Mouse (Mus musculus) naive thymus-derived CD4-positive, alpha-beta T cell, adult 2 months (primary cell): ENCODE results near the gene Nup93.

ENCODE experiments used
- DNase-seq: peaks from one replicate; pipeline ENCODE4 v3.0.0-alpha.2; 2011; ENCODE audit warnings: low read depth

Nup93 gene

GRCm38 (mm10) chr8:94266344-94267191, 52.2 kb downstream of the Nup93 start:
- no peak for DNase-seq

- no peak for DNase-seq
Measured at GRCm38 (mm10) chr8:94268359-94268890, 54.1 kb downstream of the Nup93 start.

- DNase-seq = no peak
Measured at GRCm38 (mm10) chr8:94270309-94270708, 55.9 kb downstream of the Nup93 start.

DNA sequence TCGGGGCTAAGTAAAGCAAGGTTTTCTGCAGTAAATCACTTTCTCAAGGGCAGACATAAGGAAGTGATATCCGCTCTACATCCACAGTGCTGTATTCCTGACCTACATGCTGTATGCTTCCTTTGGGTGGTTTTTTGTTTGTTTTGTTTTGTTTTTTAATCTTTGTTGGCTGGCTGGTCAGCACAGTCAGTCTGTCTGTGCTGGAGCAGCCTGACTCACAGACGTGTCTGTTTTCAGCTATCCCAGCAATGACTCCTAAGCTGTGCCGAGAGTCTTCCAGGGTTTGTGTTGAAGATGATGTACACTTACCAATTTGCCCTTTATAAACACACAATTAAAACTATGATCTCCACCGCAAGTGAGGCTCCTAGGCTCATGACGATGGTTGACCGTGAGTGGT, 56.7 kb downstream of the Nup93 start:
- DNase-seq = no peak

- no peak for DNase-seq
Measured at GRCm38 (mm10) chr8:94272612-94273011, 58.2 kb downstream of the Nup93 start.

GRCm38 (mm10) chr8:94273289-94273850, 59.0 kb downstream of the Nup93 start:
- no peak for DNase-seq

DNA sequence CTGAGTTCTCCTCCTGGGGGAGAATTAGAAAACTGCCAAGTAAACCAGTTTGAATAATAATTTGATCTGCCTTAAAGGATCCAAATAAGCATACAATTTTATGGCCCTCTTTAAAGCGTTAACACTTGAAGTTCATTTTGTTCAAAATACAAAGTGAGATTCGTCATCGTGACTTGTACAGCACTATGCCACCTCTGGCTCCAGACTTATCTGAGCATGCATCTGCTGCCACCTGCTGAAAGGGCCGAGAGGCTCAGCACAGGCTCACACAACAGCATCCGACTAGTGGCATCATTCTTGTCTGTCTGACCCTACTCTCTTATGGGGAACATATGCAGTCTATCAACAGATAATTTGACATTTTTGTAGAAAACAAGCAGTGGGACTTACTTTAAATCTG, 59.7 kb downstream of the Nup93 start:
- DNase-seq = no peak

- peak; percentile 6 for DNase-seq
Measured at GRCm38 (mm10) chr8:94278295-94278694, 63.9 kb downstream of the Nup93 start.

DNA sequence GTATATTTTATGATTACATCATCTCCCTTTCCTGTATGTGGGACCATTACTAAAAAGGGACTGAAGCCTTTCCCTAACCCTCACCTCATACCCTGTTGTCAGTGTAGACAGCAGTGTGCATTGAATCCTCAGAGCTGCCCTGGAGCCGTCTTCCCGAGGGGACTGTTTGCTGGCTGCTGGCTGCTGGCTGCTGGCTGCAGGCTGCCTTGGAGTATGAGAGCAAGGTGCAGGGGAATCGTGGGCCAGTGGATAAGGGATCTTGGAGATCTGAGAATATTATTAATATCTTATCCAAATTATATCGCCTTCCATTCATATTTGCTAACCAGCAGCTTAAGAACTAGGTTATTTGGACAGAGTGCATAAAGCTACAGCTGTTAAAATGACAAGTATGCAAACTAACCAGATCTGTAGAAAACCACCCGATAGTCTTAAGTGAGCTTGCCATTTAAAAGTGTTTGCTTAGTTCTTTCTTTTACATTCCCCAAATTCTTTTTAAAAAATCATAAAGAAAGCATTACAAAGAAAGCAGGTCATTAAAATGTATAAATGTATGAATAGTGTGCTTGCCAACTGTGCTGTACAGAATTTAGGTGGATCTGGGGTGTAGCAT, 65.7 kb downstream of the Nup93 start:
- no peak for DNase-seq

DNA sequence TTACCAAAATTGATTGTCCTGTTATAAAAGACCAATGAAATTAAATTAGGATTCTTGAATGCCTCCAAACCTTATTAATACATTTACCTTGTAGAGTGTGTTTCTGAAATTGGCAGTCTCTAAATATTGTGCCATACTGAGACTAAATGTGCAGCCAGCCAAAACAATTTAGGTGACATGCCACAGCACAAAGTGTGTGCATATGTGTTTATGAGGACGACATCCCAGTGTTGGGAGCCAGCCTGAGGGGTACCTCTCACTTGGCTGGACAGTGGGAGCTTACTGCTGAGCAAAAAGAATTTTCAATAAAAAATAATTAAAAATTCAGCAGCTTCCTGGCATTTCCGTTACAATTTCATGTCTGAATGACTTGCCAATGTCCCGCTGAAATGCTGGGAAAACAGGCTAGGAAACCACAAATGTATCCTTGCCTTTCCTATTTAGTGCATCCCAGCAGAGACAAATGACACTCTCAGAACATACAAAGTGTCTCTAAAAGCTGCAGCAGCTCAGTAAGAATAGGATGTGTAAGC, 68.2 kb downstream of the Nup93 start:
- DNase-seq = no peak

GRCm38 (mm10) chr8:94284204-94284603, 69.8 kb downstream of the Nup93 start:
- no peak for DNase-seq

DNA sequence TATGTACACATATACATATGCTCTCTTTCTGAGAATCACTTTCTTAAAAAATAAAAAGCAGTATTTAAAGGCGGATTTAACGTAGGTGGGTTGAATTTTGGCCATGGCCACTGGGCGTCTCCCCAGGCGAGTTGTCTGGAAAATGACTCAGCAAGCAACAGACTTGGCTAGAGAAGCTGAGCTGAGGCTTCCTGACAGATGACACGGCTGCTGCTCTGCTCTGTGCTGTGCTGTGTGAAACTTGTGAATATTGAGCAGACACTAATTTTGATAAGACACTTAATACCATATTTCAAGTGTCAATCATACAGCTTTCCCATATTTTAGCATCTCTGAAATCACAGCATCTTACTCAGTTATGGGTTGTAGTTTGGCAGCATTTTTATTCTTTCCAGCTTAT, 76.2 kb downstream of the Nup93 start:
- no peak for DNase-seq

DNA sequence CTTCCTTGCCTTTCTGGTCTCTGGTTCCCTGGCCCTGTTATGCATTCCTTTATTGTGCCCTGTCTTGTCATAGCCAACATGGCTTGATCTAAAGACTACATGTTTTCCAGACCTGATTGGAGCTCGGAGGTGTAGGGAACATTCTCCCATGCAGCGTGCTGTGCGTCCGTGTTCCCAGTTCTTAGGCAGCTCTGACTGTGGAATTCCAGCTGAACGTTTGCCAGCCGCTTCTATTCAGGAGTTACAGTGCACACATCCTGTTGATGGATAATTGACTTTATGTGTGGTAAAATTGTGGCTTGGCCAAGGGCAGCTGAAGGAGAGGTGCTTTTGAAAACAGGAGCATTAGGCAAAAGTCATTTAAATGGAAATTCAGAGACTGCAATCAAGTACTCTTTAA, 77.7 kb downstream of the Nup93 start:
- no peak for DNase-seq

- DNase-seq = no peak
Measured at GRCm38 (mm10) chr8:94292626-94293025, 78.3 kb downstream of the Nup93 start.

DNA sequence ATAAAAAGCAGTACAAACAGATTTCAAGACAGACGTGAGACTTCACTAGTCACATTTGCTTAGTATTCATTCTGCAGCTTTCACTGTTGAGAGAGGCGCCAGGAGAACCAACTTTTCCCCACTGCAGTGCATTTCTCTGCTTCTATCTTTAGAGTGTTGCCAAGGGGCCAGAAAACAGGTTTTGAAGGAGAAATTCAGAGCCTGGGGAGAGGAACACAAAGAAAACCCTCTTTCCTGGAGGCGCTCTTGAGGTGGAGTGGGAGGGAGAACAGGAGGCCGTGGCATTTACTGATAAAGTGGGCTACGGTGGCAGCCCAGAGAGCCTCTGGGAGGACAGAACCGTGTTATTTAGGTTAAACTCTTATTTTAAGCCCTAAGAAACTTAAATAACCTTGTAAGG, 81.3 kb downstream of the Nup93 start:
- no peak for DNase-seq

DNA sequence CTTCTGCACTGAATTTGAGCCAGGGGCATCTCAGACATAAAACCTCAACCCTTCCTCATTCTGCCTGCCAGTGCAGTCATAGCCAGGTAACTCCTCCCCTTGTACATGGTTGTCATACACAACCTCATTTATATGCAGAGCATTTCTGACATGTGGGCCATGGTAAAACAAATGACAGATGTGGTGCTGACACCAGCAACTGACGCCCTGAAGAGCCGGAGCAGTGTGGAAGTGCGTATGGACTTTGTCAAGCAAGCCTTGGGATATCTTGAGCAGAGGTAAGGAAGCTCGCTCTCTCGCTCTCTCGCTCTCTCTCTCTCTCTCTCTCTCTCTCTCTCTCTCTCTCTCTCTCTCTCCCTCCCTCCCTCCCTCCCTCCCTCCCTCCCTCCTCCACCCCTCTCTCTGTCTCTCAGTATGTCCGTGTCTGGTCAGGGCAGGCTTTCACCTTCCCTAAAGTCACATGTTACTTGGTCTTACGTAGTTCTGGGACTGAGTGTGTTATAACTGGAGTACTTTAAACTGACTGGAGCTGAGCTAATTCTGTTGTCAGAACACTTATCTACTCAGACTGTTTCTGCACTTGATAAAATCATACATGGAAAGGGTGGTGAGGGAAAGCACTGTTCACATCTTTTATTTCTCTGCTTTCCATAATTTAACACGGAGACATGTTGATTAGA, 82.1 kb downstream of the Nup93 start:
- no peak for DNase-seq

- DNase-seq = no peak
Measured at GRCm38 (mm10) chr8:94297101-94297500, 82.7 kb downstream of the Nup93 start.

- no peak for DNase-seq
Measured at GRCm38 (mm10) chr8:94300809-94301208, 86.4 kb downstream of the Nup93 start.

GRCm38 (mm10) chr8:94304412-94304811, 90.0 kb downstream of the Nup93 start:
- no peak for DNase-seq

DNA sequence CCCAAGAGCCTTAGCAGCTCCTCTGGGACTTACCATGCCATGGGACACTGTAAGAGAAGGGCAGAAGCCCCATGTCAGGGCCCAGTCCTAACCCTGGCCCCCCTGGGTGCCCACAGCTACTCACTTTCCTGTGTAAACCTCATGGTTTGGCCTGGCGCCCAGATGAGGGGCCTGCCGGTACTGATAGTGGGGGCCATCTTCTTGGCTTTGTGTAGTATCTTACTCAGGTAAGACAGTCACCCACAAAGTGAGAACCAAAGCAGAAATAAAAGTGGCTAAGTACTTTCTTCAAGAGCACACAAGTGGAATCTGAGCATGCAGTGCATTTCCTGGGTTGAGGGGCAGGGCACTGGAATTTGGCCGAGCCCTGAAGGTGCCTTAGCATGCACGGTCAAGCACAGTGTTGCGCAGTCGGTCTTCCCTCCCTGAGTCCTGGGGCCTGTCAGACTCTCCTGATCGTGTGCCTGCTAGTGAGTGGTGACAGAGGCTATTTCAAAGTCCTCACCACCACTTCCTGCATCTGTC, 92.7 kb downstream of the Nup93 start:
- DNase-seq = no peak

DNA sequence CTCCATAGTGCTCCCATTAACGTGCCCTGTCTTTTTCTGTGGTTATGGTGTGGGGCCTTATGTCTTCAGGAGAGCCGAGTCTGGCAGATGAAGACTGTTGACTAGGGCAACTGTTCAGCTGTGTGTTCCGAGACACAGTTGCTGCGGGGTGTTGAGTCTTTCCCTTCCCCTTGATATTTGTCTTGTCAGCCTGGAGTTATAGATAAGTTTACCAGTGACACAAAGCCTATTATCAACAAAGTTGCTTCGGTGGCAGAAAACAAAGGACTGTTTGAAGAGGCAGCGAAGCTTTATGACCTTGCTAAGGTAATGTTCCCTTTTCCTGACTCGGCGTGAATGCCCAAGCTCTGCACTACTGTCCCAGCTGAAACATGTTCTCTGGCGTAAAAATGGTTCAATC, 93.3 kb downstream of the Nup93 start:
- no peak for DNase-seq

DNA sequence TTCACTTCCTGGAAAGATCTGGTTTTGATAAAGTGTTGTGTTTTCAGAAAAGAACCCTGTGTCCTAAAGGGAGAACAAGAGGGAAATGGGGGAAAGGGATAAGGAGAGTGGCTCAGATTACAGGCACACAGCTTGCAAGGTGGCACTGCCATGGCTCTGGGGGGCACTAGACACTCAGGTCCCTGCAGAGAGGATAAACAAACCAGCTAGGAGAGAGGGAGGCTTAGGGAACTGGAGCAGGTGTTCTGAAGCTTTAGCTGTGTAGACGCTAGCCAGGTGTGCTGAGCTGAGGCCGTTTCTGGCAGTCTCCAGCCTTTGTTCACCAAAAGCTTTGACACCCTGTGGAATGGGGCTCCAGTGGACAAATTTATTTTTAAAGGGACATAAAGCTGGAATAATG, 99.7 kb downstream of the Nup93 start:
- DNase-seq = no peak
